Mouse (Mus musculus) embryonic facial prominence, embryonic 11.5 days (tissue): Measurements from ENCODE around the gene Gm9376. TPM values are rescaled to one million over a fixed set of nuclear protein-coding genes. Genes with fewer than 3 reads are reported as not detected.

Experiments
- ATAC-seq: fragments of 200-750 bp; cut with Nextera tagmentation; replicated peaks from 2 replicates; pipeline ENCODE4 v1.8.0; 2017; ENCODE audit warnings: low read depth; ENCODE audit not compliant: insufficient number of reproducible peaks, low FRiP score, low TSS enrichment
- DNase-seq: peaks from one replicate; pipeline ENCODE4 v3.0.0-alpha.2; 2015; ENCODE audit warnings: low spot score
- H3K27ac ChIP-seq: fragments of 300-500 bp; sonication (generic); replicated peaks from 2 replicates; pipeline ENCODE4 v1.5.1; 2014; ENCODE audit warnings: mild to moderate bottlenecking, low read depth, low read length, control low read depth
- H3K27me3 ChIP-seq: fragments of 300-500 bp; sonication (generic); 2 replicates; pipeline ENCODE4 v1.6.1; 2014; ENCODE audit warnings: mild to moderate bottlenecking, low read length, moderate library complexity, mixed read lengths; ENCODE audit not compliant: control insufficient read depth, insufficient read depth
- H3K36me3 ChIP-seq: fragments of 300-500 bp; sonication (generic); replicated peaks from 2 replicates; pipeline ENCODE4 v1.6.1; 2014; ENCODE audit warnings: low read depth, mild to moderate bottlenecking, low read length, moderate library complexity, mixed read lengths; ENCODE audit not compliant: control insufficient read depth, insufficient read depth
- H3K4me1 ChIP-seq: fragments of 300-500 bp; sonication (generic); 2 replicates; pipeline ENCODE4 v1.6.1; 2014; ENCODE audit warnings: low read length, mixed read lengths; ENCODE audit not compliant: control insufficient read depth, insufficient read depth
- H3K4me2 ChIP-seq: fragments of 300-500 bp; sonication (generic); 2 replicates; pipeline ENCODE4 v1.6.1; 2014; ENCODE audit warnings: low read depth, mild to moderate bottlenecking, control low read depth, low read length, moderate library complexity
- H3K4me3 ChIP-seq: fragments of 300-500 bp; sonication (generic); 2 replicates; pipeline ENCODE4 v1.5.1; 2014; ENCODE audit warnings: low read depth, low read length, control low read depth
- H3K9ac ChIP-seq: fragments of 300-500 bp; sonication (generic); replicated peaks from 2 replicates; pipeline ENCODE4 v1.6.1; 2014; ENCODE audit warnings: mild to moderate bottlenecking, control low read depth, low read length
- H3K9me3 ChIP-seq: fragments of 300-500 bp; sonication (generic); replicated peaks from 2 replicates; pipeline ENCODE4 v1.6.1; 2016; ENCODE audit warnings: mild to moderate bottlenecking, low read length, inconsistent platforms, mixed read lengths; ENCODE audit not compliant: control insufficient read depth
- WGBS: fragments of 180-500 bp; shearing (Covaris S2); extraction: QIAGEN DNeasy Blood & Tissue Kit; methylation state at CpG from one replicate; pipeline ENCODE4 v1.1.7; 2014; 5-methylcytosine and 5-hydroxymethylcytosine counted together
- polyA plus RNA-seq: library from polyadenylated mRNA; unstranded; fragments of >200 nt; fragmentation: Nextera tagmentation; extraction: Ambion mirVana; gene quantifications from 2 replicates; pipeline ENCODE4 v1.2.1, GENCODE M21; 2014

The Gm9376 gene
- polyA plus RNA-seq, 1 experiment from 2014 or later, result not detected

DNA sequence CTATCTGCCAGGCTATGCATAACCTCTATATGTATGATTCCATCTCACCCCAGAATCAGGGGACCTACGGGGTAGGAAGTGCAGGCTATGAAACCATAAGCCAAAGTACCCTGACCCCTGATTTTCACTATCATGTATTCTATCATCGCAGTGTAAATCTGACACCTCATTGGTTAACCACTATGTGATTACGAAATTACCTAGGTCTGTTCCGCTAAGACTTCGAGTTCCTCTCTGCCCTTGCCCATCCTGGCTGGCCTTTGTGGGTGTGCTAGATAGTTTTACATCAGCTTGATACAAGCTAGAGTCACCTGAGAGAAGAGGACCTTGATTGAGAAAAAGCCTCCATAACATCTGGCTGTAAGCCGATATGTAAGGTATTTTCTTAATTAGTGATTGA lies 23.2 kb downstream of the Gm9376 start:
- Histone ChIP-seq H3K36me3 (no peaks in the 10 kb centered on the region), H3K4me2 (no peak overlapping the region), H3K27me3 (no peaks in the 10 kb centered on the region), H3K9ac (no peak overlapping the region), H3K4me1 (no peaks in the 10 kb centered on the region), H3K9me3 (no peaks in the 10 kb centered on the region), H3K27ac (no peak overlapping the region), H3K4me3 (no peak overlapping the region)
- ATAC-seq (no peak), DNase-seq (no peak)
- 85% methylated on average over 6 of the region's 6 CpGs for WGBS

DNA sequence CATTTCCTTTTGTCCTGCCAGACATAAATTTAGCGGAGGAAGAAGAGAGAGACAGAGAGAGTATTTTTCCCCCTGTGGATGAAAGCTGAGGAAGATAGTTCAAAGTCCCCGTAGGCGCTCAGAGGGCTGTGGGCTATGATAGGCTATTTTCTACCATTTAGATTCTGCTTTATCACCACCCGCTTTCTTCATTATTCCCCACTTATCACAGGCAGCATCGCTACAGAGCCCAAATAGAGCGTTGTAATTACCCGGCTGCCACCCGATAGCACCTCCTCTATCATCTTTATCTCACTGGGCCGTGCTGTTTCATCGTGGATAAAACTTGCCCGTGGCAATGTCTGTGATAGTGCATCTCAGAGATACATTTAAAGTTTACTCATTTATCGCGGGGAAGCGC lies 35.8 kb downstream of the Gm9376 start:
- no peak overlapping the region for H3K4me2 ChIP-seq
- WGBS, result 87% methylated on average over 14 of the region's 14 CpGs
- no peaks in the 10 kb centered on the region for H3K4me1 ChIP-seq
- H3K36me3 ChIP-seq, result no peaks in the 10 kb centered on the region
- no peaks in the 10 kb centered on the region for H3K27me3 ChIP-seq
- ATAC-seq (no peak), DNase-seq (no peak)
- no peak overlapping the region for H3K27ac ChIP-seq
- H3K9ac ChIP-seq, result no peak overlapping the region
- no peaks in the 10 kb centered on the region for H3K9me3 ChIP-seq
- H3K4me3 ChIP-seq, result no peak overlapping the region

DNA sequence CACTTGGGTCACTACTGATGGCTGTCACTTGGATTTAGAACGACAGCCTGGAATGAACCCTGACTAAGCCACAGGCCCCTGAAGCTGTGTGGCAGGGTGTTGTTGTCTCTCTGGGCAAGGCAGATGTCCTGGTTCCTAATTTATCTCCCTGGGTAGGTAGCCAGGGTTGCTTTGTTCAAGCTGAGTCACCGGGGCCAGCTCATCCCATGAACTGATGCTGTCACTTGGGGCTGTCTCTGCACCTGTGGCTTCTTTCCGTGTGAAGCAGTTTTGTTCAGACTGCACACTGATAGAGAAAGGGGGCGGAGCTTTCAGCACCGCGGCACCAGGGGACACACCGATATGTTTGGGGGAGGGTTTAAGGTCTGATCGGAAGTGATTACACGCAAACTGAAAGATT lies 37.8 kb downstream of the Gm9376 start:
- Histone ChIP-seq H3K27ac (no peak overlapping the region), H3K4me1 (no peaks in the 10 kb centered on the region), H3K36me3 (no peaks in the 10 kb centered on the region), H3K4me3 (no peak overlapping the region), H3K4me2 (no peak overlapping the region), H3K9ac (no peak overlapping the region), H3K27me3 (no peaks in the 10 kb centered on the region), H3K9me3 (no peaks in the 10 kb centered on the region)
- no peak for ATAC-seq
- WGBS, result 79% methylated on average over 9 of the region's 9 CpGs
- no peak for DNase-seq

DNA sequence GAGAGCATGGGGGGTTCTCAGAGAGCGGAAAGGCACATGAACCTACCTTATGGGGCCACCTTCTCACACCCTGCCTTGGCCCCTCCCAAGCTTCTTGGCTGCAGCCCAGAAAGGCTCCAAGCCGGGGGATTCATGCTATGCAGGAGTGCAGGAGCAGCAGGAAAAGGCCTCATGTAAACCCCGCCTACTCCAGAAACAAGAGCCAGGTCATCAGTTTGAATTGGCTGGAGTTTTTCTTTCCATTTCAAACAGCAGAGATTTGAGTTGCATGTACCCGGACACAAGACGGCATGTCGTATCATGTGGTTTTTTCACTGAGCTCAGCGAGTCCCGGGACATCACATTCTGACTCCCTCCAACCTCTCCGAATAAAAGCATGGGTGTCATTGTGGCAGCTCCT lies 39.2 kb downstream of the Gm9376 start:
- no peak overlapping the region for H3K27ac ChIP-seq
- DNase-seq, result no peak

DNA sequence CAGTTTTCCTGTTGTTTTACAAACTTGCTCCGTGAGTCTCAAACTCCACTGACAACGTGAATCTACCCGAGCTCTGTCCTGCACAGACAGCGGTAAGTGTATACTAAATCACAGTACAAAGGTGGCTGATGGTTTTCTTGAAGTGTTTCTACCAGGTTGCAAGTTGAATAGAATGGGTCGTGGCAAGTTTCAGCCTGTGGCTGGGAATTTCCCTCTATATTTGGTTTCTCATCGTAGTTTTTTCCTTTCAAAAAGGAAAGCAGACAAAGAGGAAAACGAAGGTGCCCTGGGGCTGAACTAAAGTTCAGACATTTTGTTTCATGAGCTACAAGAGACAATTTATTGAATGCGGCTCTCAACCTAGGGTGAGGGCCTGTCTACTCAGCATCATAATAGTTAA lies 40.3 kb downstream of the Gm9376 start:
- H3K4me1 ChIP-seq, result no peaks in the 10 kb centered on the region
- H3K4me2 ChIP-seq, result no peak overlapping the region
- ATAC-seq (no peak), DNase-seq (no peak)
- no peaks in the 10 kb centered on the region for H3K36me3 ChIP-seq
- no peaks in the 10 kb centered on the region for H3K9me3 ChIP-seq
- H3K27me3 ChIP-seq, result no peaks in the 10 kb centered on the region
- H3K4me3 ChIP-seq, result no peak overlapping the region
- WGBS, result 86% methylated on average over 8 of the region's 8 CpGs
- H3K27ac ChIP-seq, result no peak overlapping the region
- H3K9ac ChIP-seq, result no peak overlapping the region

More for the DNA sequence above, 39.2 kb downstream of the Gm9376 start:
- WGBS, result 69% methylated on average over 9 of the region's 9 CpGs
- H3K4me3 ChIP-seq, result no peak overlapping the region
- no peaks in the 10 kb centered on the region for H3K36me3 ChIP-seq
- no peaks in the 10 kb centered on the region for H3K4me1 ChIP-seq
- H3K9me3 ChIP-seq, result no peaks in the 10 kb centered on the region
- H3K9ac ChIP-seq, result no peak overlapping the region
- no peaks in the 10 kb centered on the region for H3K27me3 ChIP-seq
- no peak overlapping the region for H3K4me2 ChIP-seq
- ATAC-seq, result no peak

DNA sequence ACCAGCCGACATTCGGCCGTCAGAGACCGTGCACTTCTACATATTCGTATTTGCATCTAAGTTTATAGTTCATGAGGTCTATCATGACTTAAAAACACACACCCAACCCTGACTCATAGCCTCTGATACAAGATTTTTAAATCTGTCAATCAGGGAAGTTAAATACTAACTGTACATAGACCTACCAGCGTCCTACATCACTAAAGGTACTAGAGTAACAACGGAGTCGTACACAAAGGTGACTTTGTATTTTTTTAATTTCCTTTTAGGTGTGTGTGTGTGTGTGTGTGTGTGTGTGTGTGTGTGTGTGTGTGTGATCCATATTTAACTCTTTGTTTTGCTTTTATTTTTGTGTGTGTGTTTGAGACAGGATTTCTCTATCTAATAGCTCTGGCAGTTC lies 44.9 kb downstream of the Gm9376 start:
- Histone ChIP-seq H3K9ac (no peak overlapping the region), H3K4me1 (no peaks in the 10 kb centered on the region), H3K4me3 (no peak overlapping the region), H3K27ac (no peak overlapping the region), H3K27me3 (no peaks in the 10 kb centered on the region), H3K9me3 (no peaks in the 10 kb centered on the region), H3K36me3 (no peaks in the 10 kb centered on the region), H3K4me2 (no peak overlapping the region)
- 94% methylated on average over 8 of the region's 8 CpGs for WGBS
- ATAC-seq (no peak), DNase-seq (no peak)

DNA sequence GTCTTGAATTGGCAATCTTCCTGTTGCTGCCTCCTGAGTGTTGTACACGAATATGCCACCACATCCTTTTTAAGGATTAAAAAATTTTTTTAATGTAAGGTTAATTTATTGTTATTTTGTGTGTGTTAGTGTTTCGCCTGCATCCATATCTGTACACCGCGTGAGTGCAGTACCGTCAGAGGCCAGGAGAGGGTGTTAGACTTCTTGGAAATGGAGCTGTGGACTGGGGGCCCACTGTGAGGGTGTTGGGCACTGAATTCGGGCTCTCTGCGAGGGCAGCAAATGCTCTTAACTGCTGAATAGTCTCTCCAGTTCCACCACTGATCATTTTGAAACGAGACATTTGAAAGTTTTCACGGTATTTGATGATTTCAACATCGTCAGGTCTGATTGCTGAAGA lies 45.9 kb downstream of the Gm9376 start:
- DNase-seq (no peak), ATAC-seq (no peak)
- Histone ChIP-seq H3K4me1 (no peaks in the 10 kb centered on the region), H3K4me2 (no peak overlapping the region), H3K4me3 (no peak overlapping the region), H3K9me3 (no peaks in the 10 kb centered on the region), H3K9ac (no peak overlapping the region), H3K27ac (no peak overlapping the region), H3K36me3 (no peaks in the 10 kb centered on the region), H3K27me3 (no peaks in the 10 kb centered on the region)
- whole genome bisulfite sequencing, result 87% methylated on average over 10 of the region's 10 CpGs

DNA sequence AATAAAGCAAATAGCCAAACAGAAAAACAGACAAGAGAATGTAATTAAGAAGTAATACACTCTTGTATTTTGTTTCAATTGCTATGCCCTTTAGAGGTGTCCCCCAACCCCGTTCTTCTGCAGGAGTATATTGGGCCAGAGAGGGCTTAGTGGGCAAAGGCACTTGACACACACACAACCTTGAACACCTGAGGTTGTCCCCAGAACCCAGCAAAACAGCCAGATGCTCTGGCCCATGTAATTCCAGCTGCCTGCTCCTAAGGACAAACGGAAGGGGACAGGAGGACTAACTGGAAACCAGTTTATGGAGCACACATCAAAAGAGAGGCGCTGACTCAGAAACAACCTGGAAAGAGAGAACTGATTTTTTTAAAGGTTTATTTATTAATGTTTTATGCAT lies 47.2 kb downstream of the Gm9376 start:
- H3K9me3 ChIP-seq, result no peaks in the 10 kb centered on the region
- no peaks in the 10 kb centered on the region for H3K4me1 ChIP-seq
- no peak overlapping the region for H3K27ac ChIP-seq
- no peak for DNase-seq
- no peak overlapping the region for H3K4me2 ChIP-seq
- no peak overlapping the region for H3K9ac ChIP-seq
- H3K27me3 ChIP-seq, result no peaks in the 10 kb centered on the region
- ATAC-seq, result no peak
- no peaks in the 10 kb centered on the region for H3K36me3 ChIP-seq
- H3K4me3 ChIP-seq, result no peak overlapping the region
- WGBS, result 94% methylated on average over 3 of the region's 3 CpGs
